Mouse (Mus musculus): ENCODE measurements around the gene Unc13d. TPM values are rescaled to one million over a fixed set of nuclear protein-coding genes. Genes with fewer than 3 reads are reported as not detected.

Unc13d gene
- polyA plus RNA-seq, 1 experiment from 2014 or later: 0.69 TPM

DNA sequence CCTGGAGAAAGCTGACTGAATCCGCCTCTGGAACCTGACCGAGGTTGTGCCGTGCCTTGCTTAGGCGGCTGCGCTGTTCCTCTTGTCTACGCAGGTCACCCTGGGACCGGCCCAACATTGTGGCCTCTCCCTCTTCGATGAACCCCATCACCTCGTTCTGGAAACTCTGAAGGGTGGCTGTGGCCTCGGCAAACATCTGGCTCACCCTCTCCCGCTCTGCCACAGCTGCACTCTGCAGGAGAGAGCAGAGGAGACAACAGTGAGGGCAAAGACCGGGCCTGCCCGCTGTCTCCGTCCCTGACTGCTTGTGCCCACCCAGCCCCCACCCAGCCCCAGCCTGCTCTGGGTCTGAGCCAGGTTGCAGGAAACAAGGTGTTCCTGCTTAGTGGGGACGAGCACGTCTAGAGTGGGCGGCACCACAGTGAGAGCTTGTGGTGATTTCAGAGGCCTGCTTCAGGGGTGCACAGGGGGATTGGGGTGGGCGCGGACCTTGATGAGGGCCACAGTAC lies 30.1 kb upstream of the Unc13d start:
- Histone ChIP-seq H3K27ac (no peak overlapping the region), H3K4me1 (peaks cover 54% of the 10 kb centered on the region), H3K36me3 (replicated peaks) (no peaks in the 10 kb centered on the region), H3K9me3 (no peaks in the 10 kb centered on the region), H3K9ac (no peak overlapping the region), H3K4me3 (replicated peaks) (no peak overlapping the region), H3K4me2 (no peak overlapping the region), H3K27me3 (peaks cover 78% of the 10 kb centered on the region)
- ATAC-seq (ENCODE audit: low FRiP score): no peak
- 4% methylated on average over 19 of the region's 19 CpGs for WGBS

DNA sequence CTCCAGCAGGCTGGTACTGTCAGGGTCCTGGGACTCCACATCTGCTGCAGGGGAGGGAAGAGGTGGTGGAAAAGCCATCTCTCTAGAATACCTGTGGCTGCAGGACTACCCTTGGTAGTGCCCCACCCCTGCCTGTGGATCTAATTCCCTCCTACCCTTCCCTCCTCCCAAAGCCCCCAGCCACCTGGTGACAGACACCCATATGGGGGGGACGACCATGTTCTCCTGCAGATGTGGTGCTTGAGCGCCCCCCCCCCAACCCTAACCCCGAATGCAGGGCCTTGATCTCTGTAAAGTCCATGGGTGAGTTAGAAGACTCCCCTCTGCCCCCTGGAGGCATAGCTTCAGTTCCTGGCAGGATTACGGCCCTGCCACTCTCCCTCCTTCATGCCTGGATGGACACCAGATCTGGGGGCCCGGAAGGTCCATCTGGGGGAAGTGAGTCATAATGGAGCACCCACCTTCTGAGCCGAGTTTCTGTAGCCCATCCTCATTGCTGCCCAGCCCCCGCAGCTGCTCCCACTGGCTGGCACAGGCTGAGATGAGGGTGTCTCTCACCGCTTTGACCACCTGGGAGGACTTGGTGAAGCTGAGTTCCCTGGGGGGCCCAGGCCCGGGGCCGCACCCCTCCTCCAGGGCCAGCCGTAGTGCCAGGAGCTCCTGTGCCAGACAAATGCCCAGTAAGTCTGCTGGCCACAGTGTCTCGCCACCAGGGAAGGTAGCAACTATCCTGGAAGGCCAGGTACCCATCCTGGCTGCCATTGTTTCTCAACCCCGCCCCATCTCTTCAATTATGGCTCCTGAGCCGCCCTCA lies 29.4 kb upstream of the Unc13d start:
- no peaks in the 10 kb centered on the region for H3K36me3 ChIP-seq (replicated peaks)
- H3K9ac ChIP-seq: 0 out of 2 replicates have a peak overlapping the region, but pooled peaks have one; percentile 38
- H3K4me2 ChIP-seq: no peak overlapping the region
- H3K4me1 ChIP-seq: peaks cover 57% of the 10 kb centered on the region
- no peak overlapping the region for H3K4me3 ChIP-seq (replicated peaks)
- H3K27ac ChIP-seq: no peak overlapping the region
- H3K9me3 ChIP-seq: no peaks in the 10 kb centered on the region
- ATAC-seq (ENCODE audit: low FRiP score): no peak
- H3K27me3 ChIP-seq: peaks cover 74% of the 10 kb centered on the region
- 14% methylated on average over 14 of the region's 14 CpGs for WGBS

DNA sequence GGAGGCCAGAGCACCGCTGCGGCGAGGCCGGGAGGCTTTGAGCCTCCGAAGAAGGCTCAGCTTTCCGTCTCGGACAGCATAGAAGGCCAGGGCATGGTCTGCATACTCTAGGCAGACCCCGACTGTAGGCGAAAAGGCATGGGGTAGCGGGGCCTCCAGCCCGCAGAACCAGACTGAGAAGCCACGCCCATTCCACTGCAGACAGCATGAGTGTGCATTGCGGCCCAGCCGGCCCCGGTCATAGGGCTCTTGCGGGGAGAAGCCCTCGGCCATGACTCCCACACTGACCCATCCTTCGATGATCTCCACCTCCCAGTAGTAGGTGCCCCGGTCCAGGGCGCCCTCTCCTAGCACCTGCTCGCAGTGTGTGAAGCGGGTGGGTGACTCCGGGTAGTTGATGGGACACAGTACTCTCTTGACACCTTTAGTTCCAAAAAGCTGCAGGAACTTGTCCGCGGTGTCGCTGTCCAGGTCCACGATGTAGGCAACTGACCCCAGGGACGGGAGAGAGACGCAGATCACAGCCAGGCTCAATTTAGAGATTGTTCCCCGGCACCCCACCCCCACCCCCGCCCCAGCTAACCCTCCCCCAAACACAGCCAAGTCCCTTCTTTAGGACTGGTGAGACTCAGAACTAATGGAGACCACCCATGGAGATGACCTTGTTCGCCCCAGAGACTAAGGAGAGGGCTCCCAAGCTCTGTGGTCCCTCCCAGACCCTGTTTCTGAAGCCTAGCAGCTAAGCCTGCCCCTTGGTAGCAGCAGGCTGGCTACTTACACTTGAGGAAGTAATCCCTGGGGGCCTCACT lies 28.6 kb upstream of the Unc13d start:
- Histone ChIP-seq H3K36me3 (replicated peaks) (no peaks in the 10 kb centered on the region), H3K4me2 (peak overlapping the region; percentile 36), H3K4me3 (replicated peaks) (peak overlapping the region; percentile 5; the same call in 1 of the 2 replicates), H3K4me1 (peaks cover 64% of the 10 kb centered on the region), H3K9me3 (no peaks in the 10 kb centered on the region), H3K27me3 (peaks cover 65% of the 10 kb centered on the region), H3K9ac (0 out of 2 replicates have a peak overlapping the region, but pooled peaks have one; percentile 38), H3K27ac (no peak overlapping the region)
- ATAC-seq (ENCODE audit: low FRiP score): no peak
- WGBS: 19% methylated on average over 32 of the region's 32 CpGs

DNA sequence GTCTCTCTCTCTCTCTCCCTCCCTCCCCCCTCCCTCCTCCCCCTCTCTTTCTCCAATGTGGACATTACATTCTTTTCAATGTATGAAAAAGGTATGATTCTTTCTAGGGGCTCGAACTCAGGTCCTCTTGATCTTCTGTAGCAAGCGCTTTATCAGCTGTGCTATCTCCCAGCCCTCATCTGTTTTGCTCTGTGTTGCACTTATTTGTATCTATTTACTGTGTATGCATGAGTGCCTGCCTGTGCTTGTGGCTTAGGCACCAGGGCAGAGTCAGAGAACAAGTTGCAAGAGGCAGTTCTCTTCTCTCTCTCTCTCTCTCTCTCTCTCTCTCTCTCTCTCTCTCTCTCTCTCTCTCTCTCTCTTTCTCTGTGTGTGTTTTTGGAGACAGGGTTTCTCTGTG lies 27.3 kb upstream of the Unc13d start:
- H3K9ac ChIP-seq: no peak overlapping the region
- WGBS: 93% methylated on average over 2 of the region's 2 CpGs
- peaks cover 52% of the 10 kb centered on the region for H3K27me3 ChIP-seq
- peaks cover 61% of the 10 kb centered on the region for H3K4me1 ChIP-seq
- no peaks in the 10 kb centered on the region for H3K9me3 ChIP-seq
- no peak overlapping the region for H3K4me2 ChIP-seq
- H3K4me3 ChIP-seq (replicated peaks): no peak overlapping the region
- no peak overlapping the region for H3K27ac ChIP-seq
- ATAC-seq (ENCODE audit: low FRiP score): no peak
- H3K36me3 ChIP-seq (replicated peaks): no peaks in the 10 kb centered on the region

DNA sequence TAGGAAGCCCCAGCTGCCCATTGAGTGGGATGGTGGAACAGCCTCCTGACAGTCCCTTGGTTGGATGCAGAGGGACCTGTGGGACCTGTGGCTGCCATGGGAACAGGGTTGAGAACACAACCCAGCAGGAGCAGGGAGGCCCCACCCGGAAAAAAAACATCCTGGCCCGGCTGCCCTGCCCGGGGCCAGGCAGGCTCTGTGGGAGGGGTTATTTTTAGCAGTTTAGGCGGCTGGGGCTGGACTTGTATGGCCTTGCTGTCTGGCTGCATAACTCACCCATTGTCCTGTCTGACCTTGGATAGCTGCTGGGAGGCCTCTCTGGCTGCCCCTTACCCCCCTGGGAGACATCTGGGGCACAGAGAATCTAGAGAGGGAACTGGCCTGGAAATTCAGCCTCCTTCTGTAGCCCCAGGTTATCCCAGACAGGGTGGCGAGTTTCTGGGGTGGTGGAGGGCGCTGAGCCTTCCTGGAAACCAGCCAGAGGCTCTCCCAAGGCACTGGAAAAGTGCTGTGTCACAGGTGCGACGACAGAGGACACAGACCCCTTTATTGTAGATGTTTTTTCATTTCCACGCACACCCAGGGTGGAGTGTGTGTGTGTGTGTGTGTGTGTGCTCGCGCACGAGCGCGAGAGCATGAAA lies 26.4 kb upstream of the Unc13d start:
- Histone ChIP-seq H3K9me3 (no peaks in the 10 kb centered on the region), H3K36me3 (replicated peaks) (no peaks in the 10 kb centered on the region), H3K9ac (peak overlapping the region; percentile 18; the same call in 1 of the 2 replicates), H3K4me2 (no peak overlapping the region), H3K27me3 (peaks cover 43% of the 10 kb centered on the region), H3K4me1 (peaks cover 52% of the 10 kb centered on the region), H3K4me3 (replicated peaks) (no peak overlapping the region), H3K27ac (0 out of 2 replicates have a peak overlapping the region, but pooled peaks have one; percentile 38)
- ATAC-seq (ENCODE audit: low FRiP score): no peak
- 44% methylated on average over 14 of the region's 14 CpGs for WGBS

DNA sequence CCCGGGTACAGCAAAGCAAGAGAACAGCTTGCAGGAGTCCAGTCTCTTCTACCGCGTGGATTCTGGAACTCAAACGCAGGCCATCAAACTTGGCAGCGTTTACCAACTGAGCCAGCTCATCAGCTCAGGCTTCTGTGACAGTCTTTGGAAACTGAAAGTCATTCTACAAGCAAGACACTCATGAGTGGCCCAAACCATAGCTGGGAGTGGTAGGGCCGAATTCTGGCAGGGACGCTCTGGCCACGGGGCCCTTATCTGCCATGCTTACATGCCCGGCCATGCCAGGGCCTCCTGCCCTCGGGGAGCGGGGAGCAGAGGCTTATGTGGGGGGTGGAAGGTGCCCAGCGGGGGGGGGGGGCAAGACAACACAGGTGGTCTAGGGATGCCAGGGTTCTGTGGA lies 25.8 kb upstream of the Unc13d start:
- H3K9ac ChIP-seq: peak overlapping the region; percentile 18; the same call in 1 of the 2 replicates
- H3K9me3 ChIP-seq: no peaks in the 10 kb centered on the region
- ATAC-seq (ENCODE audit: low FRiP score): no peak
- H3K4me1 ChIP-seq: peaks cover 47% of the 10 kb centered on the region
- no peak overlapping the region for H3K27ac ChIP-seq
- H3K4me2 ChIP-seq: no peak overlapping the region
- peaks cover 38% of the 10 kb centered on the region for H3K27me3 ChIP-seq
- no peaks in the 10 kb centered on the region for H3K36me3 ChIP-seq (replicated peaks)
- no peak overlapping the region for H3K4me3 ChIP-seq (replicated peaks)
- 84% methylated on average over 12 of the region's 12 CpGs for WGBS

DNA sequence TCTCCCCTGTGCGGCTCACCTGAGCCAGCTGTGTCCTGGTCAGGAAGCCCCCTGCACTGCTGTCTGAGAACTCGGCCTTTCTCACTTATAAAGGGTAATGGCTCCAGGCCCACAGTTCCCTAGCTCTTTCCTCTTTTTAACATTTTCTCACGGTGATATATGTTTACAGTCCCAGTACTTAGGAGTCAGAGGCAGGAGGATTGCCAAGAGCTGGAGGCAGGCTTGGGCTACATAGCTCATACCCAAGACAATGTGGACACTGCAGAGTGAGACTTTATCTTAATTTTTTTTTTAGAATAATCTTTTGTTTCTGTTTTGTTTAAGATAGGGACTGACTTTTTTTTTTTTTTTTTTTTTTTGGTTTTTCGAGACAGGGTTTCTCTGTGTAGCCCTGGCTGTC lies 24.7 kb upstream of the Unc13d start:
- Histone ChIP-seq H3K9ac (no peak overlapping the region), H3K36me3 (replicated peaks) (no peaks in the 10 kb centered on the region)
- ATAC-seq (ENCODE audit: low FRiP score): no peak

DNA sequence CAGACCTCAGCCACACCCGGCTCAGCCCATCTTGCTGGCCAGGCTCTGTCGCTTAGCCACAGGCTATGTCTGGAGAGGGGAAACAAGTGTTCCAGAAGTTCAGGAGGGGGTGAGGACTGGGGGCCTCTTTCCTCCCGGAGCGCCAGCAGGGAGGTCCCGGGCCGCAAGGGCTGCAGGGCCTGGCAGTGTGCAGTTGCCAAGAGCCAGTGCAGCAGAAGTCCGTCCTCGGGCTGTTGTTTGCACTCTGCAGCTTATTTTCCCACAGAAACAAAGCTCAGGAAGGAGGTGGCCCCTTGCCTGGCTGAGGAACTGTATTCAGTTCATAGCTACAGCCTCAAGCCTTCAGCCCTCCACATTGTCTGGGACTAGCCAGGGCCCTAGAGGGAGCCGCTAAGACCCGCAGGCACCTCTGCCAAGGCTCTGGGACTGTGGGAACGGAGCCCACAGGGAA lies 24.2 kb upstream of the Unc13d start:
- ATAC-seq (ENCODE audit: low FRiP score): no peak
- H3K4me3 ChIP-seq (replicated peaks): no peak overlapping the region
- no peaks in the 10 kb centered on the region for H3K36me3 ChIP-seq (replicated peaks)
- H3K27me3 ChIP-seq: peaks cover 21% of the 10 kb centered on the region
- no peaks in the 10 kb centered on the region for H3K9me3 ChIP-seq
- H3K9ac ChIP-seq: peak overlapping the region; percentile 44; the same call in 1 of the 2 replicates
- peaks cover 33% of the 10 kb centered on the region for H3K4me1 ChIP-seq
- WGBS: 12% methylated on average over 11 of the region's 11 CpGs
- H3K4me2 ChIP-seq: no peak overlapping the region
- H3K27ac ChIP-seq: peak overlapping the region; percentile 84

More for the DNA sequence above, 24.7 kb upstream of the Unc13d start:
- H3K4me3 ChIP-seq (replicated peaks): no peak overlapping the region
- peaks cover 38% of the 10 kb centered on the region for H3K4me1 ChIP-seq
- WGBS: 50% methylated on average over 3 of the region's 4 CpGs
- peak overlapping the region; percentile 84 for H3K27ac ChIP-seq
- H3K4me2 ChIP-seq: no peak overlapping the region
- peaks cover 27% of the 10 kb centered on the region for H3K27me3 ChIP-seq
- no peaks in the 10 kb centered on the region for H3K9me3 ChIP-seq

DNA sequence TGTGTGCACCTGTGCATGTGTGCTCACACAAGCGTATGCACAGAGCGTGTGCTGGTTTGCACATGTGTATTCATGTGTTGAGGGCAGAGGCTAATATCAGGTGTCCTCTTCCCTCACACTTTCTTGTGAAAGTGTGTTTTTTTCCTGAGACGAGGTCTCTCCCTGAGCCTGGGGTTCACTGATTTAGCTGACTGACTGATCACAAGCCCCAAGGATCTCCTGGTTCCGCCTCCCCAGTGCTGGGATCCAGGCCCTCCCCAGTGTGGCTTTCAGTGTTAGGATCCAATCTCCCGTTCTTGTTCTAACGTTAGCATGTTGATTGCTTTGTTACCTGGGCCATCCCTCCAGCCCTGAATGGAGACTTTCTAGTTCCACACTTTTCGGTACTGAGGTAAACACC lies 23.1 kb upstream of the Unc13d start:
- ATAC-seq (ENCODE audit: low FRiP score): no peak
- Histone ChIP-seq H3K36me3 (replicated peaks) (no peaks in the 10 kb centered on the region), H3K9ac (no peak overlapping the region), H3K27ac (no peak overlapping the region), H3K9me3 (no peaks in the 10 kb centered on the region), H3K4me1 (peaks cover 22% of the 10 kb centered on the region), H3K27me3 (peaks cover 10% of the 10 kb centered on the region), H3K4me2 (no peak overlapping the region), H3K4me3 (replicated peaks) (no peak overlapping the region)
- WGBS: 84% methylated on average over 7 of the region's 7 CpGs

DNA sequence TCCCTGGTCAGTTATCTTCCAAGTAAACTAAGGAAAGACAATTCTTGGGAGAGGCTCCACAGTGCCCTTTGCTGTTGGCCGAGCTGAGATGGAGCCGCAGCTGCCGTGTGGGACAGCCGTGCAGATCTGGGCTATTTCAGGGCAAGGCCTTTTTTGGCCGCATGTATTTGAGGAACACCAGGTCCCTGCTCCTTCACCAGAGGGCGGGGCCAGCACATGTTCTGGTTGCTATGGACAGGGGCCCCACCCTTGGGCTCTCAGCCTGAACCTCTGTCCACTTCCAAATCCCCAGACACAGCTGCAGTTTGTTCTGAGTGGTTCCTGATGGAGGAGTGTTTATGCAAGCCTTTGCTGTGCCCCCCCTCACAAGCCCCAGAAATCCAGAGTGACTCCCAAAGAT lies 22.6 kb upstream of the Unc13d start:
- peaks cover 22% of the 10 kb centered on the region for H3K4me1 ChIP-seq
- no peak for ATAC-seq (ENCODE audit: low FRiP score)
- no peak overlapping the region for H3K27ac ChIP-seq
- no peak overlapping the region for H3K4me2 ChIP-seq
- H3K9ac ChIP-seq: no peak overlapping the region
- H3K9me3 ChIP-seq: no peaks in the 10 kb centered on the region
- H3K36me3 ChIP-seq (replicated peaks): no peaks in the 10 kb centered on the region
- H3K27me3 ChIP-seq: peaks cover 6% of the 10 kb centered on the region
- H3K4me3 ChIP-seq (replicated peaks): no peak overlapping the region
- whole genome bisulfite sequencing: 84% methylated on average over 6 of the region's 6 CpGs

DNA sequence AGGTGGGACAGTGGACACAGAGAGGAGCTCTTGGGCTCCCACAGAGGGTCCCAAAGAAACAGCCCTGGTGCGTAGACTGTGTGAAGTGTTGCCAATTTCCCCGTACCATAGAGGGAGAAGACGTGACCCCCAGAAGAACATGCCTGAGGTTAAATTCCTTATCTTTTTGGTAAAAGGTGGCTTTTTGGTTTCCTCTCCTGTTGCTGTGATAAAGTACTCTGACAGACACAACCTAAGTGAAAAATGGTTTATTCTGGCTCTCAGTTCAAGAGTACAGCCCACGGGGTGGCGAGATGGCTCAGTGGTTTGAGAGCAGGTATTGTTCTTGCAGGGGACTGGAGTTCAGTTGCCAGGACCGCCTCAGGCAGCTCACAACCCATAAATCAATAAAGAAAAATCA lies 21.7 kb upstream of the Unc13d start:
- no peak for ATAC-seq (ENCODE audit: low FRiP score)
- no peak overlapping the region for H3K27ac ChIP-seq

More for the DNA sequence above, 21.7 kb upstream of the Unc13d start:
- WGBS: 94% methylated on average over 6 of the region's 6 CpGs
- Histone ChIP-seq H3K4me1 (peaks cover 20% of the 10 kb centered on the region), H3K4me2 (no peak overlapping the region), H3K36me3 (replicated peaks) (no peaks in the 10 kb centered on the region), H3K27me3 (no peaks in the 10 kb centered on the region), H3K4me3 (replicated peaks) (no peak overlapping the region), H3K9me3 (no peaks in the 10 kb centered on the region), H3K9ac (no peak overlapping the region)

All from forebrain, embryonic 12.5 days (tissue).